Mouse (Mus musculus): Measurements from ENCODE around the gene Tfap4. TPM values are rescaled to one million over a fixed set of nuclear protein-coding genes. Genes with fewer than 3 reads are reported as not detected.
"Not testable (repeated sequence)": the region's sequence is repeated elsewhere in the genome, so short reads cannot be mapped to it uniquely, and the experiment has no call there.

Tfap4 gene
- polyA plus RNA-seq, 1 experiment from 2014 or later = 25.7 TPM

DNA sequence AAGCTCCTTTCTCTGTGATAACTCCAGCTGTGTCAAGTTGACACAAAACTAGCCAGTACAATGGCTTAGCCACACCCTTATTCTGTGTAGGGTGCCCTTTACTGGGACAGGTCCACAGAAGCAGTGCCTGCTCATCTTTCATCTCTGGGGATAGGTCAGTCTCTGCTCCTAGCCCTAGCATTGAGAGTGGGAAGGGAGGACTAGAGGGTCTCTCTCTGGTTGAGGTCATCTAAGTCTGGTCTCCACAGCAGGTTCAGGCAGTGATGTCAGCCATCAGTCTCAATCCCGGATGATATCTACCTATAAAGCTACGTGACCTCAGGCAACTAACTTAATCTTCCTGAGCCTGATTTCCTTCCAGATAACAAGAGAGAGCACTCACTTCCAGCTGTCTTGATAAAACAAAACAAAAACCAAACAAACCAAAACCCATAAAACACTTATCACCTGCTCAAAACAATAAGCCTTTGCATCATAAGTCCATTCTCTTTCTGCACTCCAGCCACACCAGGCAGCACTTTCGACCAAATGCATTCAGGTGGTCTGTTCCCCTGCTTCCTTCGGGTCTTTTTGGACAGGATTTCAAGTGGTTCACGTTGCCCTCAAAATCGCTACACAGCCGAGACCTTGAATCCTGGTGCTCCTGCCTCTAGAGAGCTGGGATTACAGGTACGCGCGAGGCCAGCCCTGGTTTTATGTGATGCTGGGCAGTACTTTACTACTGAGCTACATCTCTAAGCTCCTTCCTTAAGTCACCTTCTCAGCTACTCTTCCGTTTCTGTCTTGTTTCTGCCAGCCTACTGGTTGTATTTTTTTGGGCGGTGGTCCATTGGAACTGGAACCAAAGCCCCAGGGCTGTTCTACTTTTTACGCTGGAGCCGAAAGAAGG lies 26.2 kb upstream of the Tfap4 start:
- 9% methylated on average over 14 of the region's 14 CpGs for WGBS
- peaks cover 3% of the 10 kb centered on the region for H3K36me3 ChIP-seq (ENCODE audit: control insufficient read depth, insufficient read depth, low read length)
- peak overlapping the region; percentile 54 for H3K4me2 ChIP-seq (replicated peaks; ENCODE audit: low read depth, low read length)
- peak overlapping the region; percentile 39 for H3K4me3 ChIP-seq (ENCODE audit: low read length)
- ATAC-seq (ENCODE audit: low FRiP score, low TSS enrichment) = peak; percentile 34
- H3K9me3 ChIP-seq (ENCODE audit: control insufficient read depth, low read length) = no peaks in the 10 kb centered on the region
- H3K9ac ChIP-seq (ENCODE audit: low read depth, low read length) = peak overlapping the region; percentile 56; the same call in 1 of the 2 replicates
- peak overlapping the region; percentile 91 for H3K27ac ChIP-seq (ENCODE audit: low read depth, low read length)
- H3K4me1 ChIP-seq (ENCODE audit: control insufficient read depth, insufficient read depth, low read length) = peaks cover 16% of the 10 kb centered on the region
- no peaks in the 10 kb centered on the region for H3K27me3 ChIP-seq (ENCODE audit: control insufficient read depth, insufficient read depth, low read length)

DNA sequence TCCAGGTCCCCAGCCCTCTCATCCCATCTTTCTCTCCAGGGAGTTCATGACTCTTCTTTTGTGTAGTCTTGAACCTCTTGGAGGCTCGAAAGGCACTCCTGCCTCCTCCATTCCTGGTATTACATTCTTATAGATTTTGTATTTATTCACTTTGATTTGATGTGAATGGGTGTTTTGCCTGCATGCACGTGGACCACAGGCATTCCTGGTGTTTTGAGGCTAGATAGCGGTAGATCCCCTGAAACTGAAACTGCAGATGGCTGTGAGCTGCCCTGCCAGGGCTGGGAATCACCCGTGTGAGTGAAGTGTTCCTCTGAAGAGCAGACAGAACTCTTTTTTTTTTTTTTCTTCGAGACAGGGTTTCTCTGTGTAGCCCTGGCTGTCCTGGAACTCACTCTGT lies 24.8 kb upstream of the Tfap4 start:
- H3K27me3 ChIP-seq (ENCODE audit: control insufficient read depth, insufficient read depth, low read length) = no peaks in the 10 kb centered on the region
- no peaks in the 10 kb centered on the region for H3K36me3 ChIP-seq (ENCODE audit: control insufficient read depth, insufficient read depth, low read length)
- no peak overlapping the region for H3K4me3 ChIP-seq (ENCODE audit: low read length)
- H3K9ac ChIP-seq (ENCODE audit: low read depth, low read length) = no peak overlapping the region
- no peak overlapping the region for H3K4me2 ChIP-seq (replicated peaks; ENCODE audit: low read depth, low read length)
- no peak overlapping the region for H3K27ac ChIP-seq (ENCODE audit: low read depth, low read length)
- WGBS = 86% methylated on average over 5 of the region's 5 CpGs
- peaks cover 16% of the 10 kb centered on the region for H3K4me1 ChIP-seq (ENCODE audit: control insufficient read depth, insufficient read depth, low read length)
- H3K9me3 ChIP-seq (ENCODE audit: control insufficient read depth, low read length) = no peaks in the 10 kb centered on the region
- ATAC-seq (ENCODE audit: low FRiP score, low TSS enrichment) = no peak

- Histone ChIP-seq H3K9me3 (ENCODE audit: control insufficient read depth, low read length) (no peaks in the 10 kb centered on the region), H3K4me3 (ENCODE audit: low read length) (no peak overlapping the region), H3K4me2 (replicated peaks; ENCODE audit: low read depth, low read length) (no peak overlapping the region), H3K36me3 (ENCODE audit: control insufficient read depth, insufficient read depth, low read length) (no peaks in the 10 kb centered on the region), H3K27me3 (ENCODE audit: control insufficient read depth, insufficient read depth, low read length) (no peaks in the 10 kb centered on the region), H3K9ac (ENCODE audit: low read depth, low read length) (no peak overlapping the region), H3K27ac (ENCODE audit: low read depth, low read length) (no peak overlapping the region), H3K4me1 (ENCODE audit: control insufficient read depth, insufficient read depth, low read length) (peaks cover 16% of the 10 kb centered on the region)
- WGBS = 83% methylated on average over 3 of the region's 3 CpGs
- ATAC-seq (ENCODE audit: low FRiP score, low TSS enrichment) = no peak
Observed at GRCm38 (mm10) chr16:4583807-4584206, 24.2 kb upstream of the Tfap4 start.

- H3K9ac ChIP-seq (ENCODE audit: low read depth, low read length); H3K4me3 ChIP-seq (ENCODE audit: low read length); H3K36me3 ChIP-seq (ENCODE audit: control insufficient read depth, insufficient read depth, low read length); H3K27me3 ChIP-seq (ENCODE audit: control insufficient read depth, insufficient read depth, low read length); H3K27ac ChIP-seq (ENCODE audit: low read depth, low read length); H3K4me1 ChIP-seq (ENCODE audit: control insufficient read depth, insufficient read depth, low read length); H3K4me2 ChIP-seq (replicated peaks; ENCODE audit: low read depth, low read length); H3K9me3 ChIP-seq (ENCODE audit: control insufficient read depth, low read length); ATAC-seq (ENCODE audit: low FRiP score, low TSS enrichment): not testable (repeated sequence)
- 98% methylated on average over 3 of the region's 4 CpGs for WGBS
Observed at GRCm38 (mm10) chr16:4581179-4581578, 21.5 kb upstream of the Tfap4 start.

GRCm38 (mm10) chr16:4578630-4579029 lies 19.0 kb upstream of the Tfap4 start:
- Histone ChIP-seq H3K9ac (ENCODE audit: low read depth, low read length) (no peak overlapping the region), H3K36me3 (ENCODE audit: control insufficient read depth, insufficient read depth, low read length) (no peaks in the 10 kb centered on the region), H3K4me3 (ENCODE audit: low read length) (no peak overlapping the region), H3K4me2 (replicated peaks; ENCODE audit: low read depth, low read length) (no peak overlapping the region), H3K27ac (ENCODE audit: low read depth, low read length) (no peak overlapping the region), H3K27me3 (ENCODE audit: control insufficient read depth, insufficient read depth, low read length) (no peaks in the 10 kb centered on the region), H3K4me1 (ENCODE audit: control insufficient read depth, insufficient read depth, low read length) (no peaks in the 10 kb centered on the region), H3K9me3 (ENCODE audit: control insufficient read depth, low read length) (no peaks in the 10 kb centered on the region)
- ATAC-seq (ENCODE audit: low FRiP score, low TSS enrichment) = no peak
- 47% methylated on average over 7 of the region's 7 CpGs for WGBS

- WGBS = 58% methylated on average over 2 of the region's 2 CpGs
Observed at GRCm38 (mm10) chr16:4576873-4577272, 17.2 kb upstream of the Tfap4 start.

GRCm38 (mm10) chr16:4576038-4576437 lies 16.4 kb upstream of the Tfap4 start:
- Histone ChIP-seq H3K9me3 (ENCODE audit: control insufficient read depth, low read length) (no peaks in the 10 kb centered on the region), H3K4me3 (ENCODE audit: low read length) (no peak overlapping the region), H3K4me2 (replicated peaks; ENCODE audit: low read depth, low read length) (no peak overlapping the region), H3K4me1 (ENCODE audit: control insufficient read depth, insufficient read depth, low read length) (peaks cover 3% of the 10 kb centered on the region; the same call in 1 of the 2 replicates), H3K27ac (ENCODE audit: low read depth, low read length) (no peak overlapping the region), H3K36me3 (ENCODE audit: control insufficient read depth, insufficient read depth, low read length) (no peaks in the 10 kb centered on the region), H3K9ac (ENCODE audit: low read depth, low read length) (no peak overlapping the region), H3K27me3 (ENCODE audit: control insufficient read depth, insufficient read depth, low read length) (no peaks in the 10 kb centered on the region)
- no peak for ATAC-seq (ENCODE audit: low FRiP score, low TSS enrichment)
- 57% methylated on average over 2 of the region's 2 CpGs for WGBS

More at GRCm38 (mm10) chr16:4576873-4577272, 17.2 kb upstream of the Tfap4 start:
- no peak overlapping the region for H3K4me2 ChIP-seq (replicated peaks; ENCODE audit: low read depth, low read length)
- no peaks in the 10 kb centered on the region for H3K36me3 ChIP-seq (ENCODE audit: control insufficient read depth, insufficient read depth, low read length)
- H3K27me3 ChIP-seq (ENCODE audit: control insufficient read depth, insufficient read depth, low read length) = no peaks in the 10 kb centered on the region
- H3K9ac ChIP-seq (ENCODE audit: low read depth, low read length) = no peak overlapping the region
- ATAC-seq (ENCODE audit: low FRiP score, low TSS enrichment) = no peak
- H3K4me1 ChIP-seq (ENCODE audit: control insufficient read depth, insufficient read depth, low read length) = no peaks in the 10 kb centered on the region
- no peak overlapping the region for H3K27ac ChIP-seq (ENCODE audit: low read depth, low read length)
- no peak overlapping the region for H3K4me3 ChIP-seq (ENCODE audit: low read length)
- no peaks in the 10 kb centered on the region for H3K9me3 ChIP-seq (ENCODE audit: control insufficient read depth, low read length)

DNA sequence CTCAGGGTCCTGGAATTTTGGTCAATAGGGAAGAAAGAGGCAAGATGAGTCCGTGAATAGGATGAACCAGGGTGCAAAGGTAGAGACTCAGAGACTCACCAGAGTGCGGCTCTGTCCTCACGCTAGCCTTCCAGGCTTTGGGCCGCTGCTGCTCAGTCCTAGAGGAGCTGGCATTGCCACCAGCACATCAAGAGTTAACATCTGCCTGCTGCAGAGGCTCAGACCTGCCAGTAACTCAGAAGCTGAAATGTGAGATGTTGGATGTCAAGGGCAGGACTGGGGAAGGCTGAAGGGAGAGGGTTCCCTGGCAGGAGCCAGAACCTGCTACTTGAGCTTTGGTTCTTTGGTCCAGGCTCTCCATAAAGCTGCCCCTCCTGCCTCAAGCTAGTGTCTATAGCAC lies 11.1 kb upstream of the Tfap4 start:
- ATAC-seq (ENCODE audit: low FRiP score, low TSS enrichment) = peak; percentile 75
- Histone ChIP-seq H3K4me2 (replicated peaks; ENCODE audit: low read depth, low read length) (no peak overlapping the region), H3K27ac (ENCODE audit: low read depth, low read length) (no peak overlapping the region), H3K36me3 (ENCODE audit: control insufficient read depth, insufficient read depth, low read length) (no peaks in the 10 kb centered on the region), H3K4me1 (ENCODE audit: control insufficient read depth, insufficient read depth, low read length) (peaks cover 8% of the 10 kb centered on the region; the same call in 1 of the 2 replicates), H3K4me3 (ENCODE audit: low read length) (no peak overlapping the region), H3K9ac (ENCODE audit: low read depth, low read length) (peak overlapping the region; percentile 23; the same call in 1 of the 2 replicates), H3K27me3 (ENCODE audit: control insufficient read depth, insufficient read depth, low read length) (no peaks in the 10 kb centered on the region), H3K9me3 (ENCODE audit: control insufficient read depth, low read length) (no peaks in the 10 kb centered on the region)
- 49% methylated on average over 4 of the region's 4 CpGs for WGBS

DNA sequence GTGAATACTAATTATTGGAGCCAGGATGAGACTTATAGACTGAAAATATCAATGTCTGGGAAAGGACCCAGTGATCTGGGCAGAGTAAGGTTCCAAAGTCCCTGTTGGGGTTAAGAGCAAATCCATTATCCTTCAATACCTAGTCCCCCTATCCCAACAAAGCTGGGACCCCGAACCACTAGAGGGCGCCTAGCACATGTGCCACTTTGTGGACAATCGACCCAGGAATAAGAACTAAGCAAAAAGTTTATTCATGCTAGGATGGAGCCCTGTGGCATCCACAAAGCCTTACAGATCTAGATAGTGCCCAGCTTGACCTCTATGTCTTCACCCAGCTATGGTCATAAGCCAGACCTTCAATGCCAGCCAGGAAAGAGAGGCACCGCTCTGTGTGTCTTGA lies 8.3 kb upstream of the Tfap4 start:
- ATAC-seq (ENCODE audit: low FRiP score, low TSS enrichment) = peak; percentile 67
- Histone ChIP-seq H3K27ac (ENCODE audit: low read depth, low read length) (no peak overlapping the region), H3K36me3 (ENCODE audit: control insufficient read depth, insufficient read depth, low read length) (no peaks in the 10 kb centered on the region), H3K9me3 (ENCODE audit: control insufficient read depth, low read length) (no peaks in the 10 kb centered on the region), H3K4me1 (ENCODE audit: control insufficient read depth, insufficient read depth, low read length) (peaks cover 8% of the 10 kb centered on the region; the same call in 1 of the 2 replicates), H3K9ac (ENCODE audit: low read depth, low read length) (no peak overlapping the region), H3K4me2 (replicated peaks; ENCODE audit: low read depth, low read length) (no peak overlapping the region), H3K4me3 (ENCODE audit: low read length) (no peak overlapping the region), H3K27me3 (ENCODE audit: control insufficient read depth, insufficient read depth, low read length) (no peaks in the 10 kb centered on the region)
- 17% methylated on average over 4 of the region's 4 CpGs for WGBS

All from kidney, embryonic 14.5 days (tissue).